ENCODE assay signal across 14 mouse cellular contexts in genomic region chr10:88513574-88514135, GRCm38 (mm10). TPM values are rescaled to one million over a fixed set of nuclear protein-coding genes. Genes with fewer than 3 reads are reported as not detected.
DNase-seq lines count a peak whose midpoint lies in the region; ATAC-seq and TF ChIP-seq lines count a peak whose summit lies in the region.
"Had no signal": no experiment of that assay in that cellular context is flagged by ENCODE, and none has a peak within 500 bp of the region (broad histone marks: within the 10 kb centered on the region; RNA-seq: fewer than 3 reads in every experiment).

No protein-coding gene starts in this region.

- ATAC-seq in liver, postnatal 0 days: no peak
- peak; percentile 24 for ATAC-seq in common myeloid progenitor, adult 5-6 weeks (replicated peaks; ENCODE audit: low read depth, poor library complexity, severe bottlenecking)
- peak; percentile 33 for ATAC-seq in megakaryocyte progenitor cell, adult 5-6 weeks (replicated peaks; ENCODE audit: poor library complexity)
- ATAC-seq: forebrain, embryonic 13.5 days had no signal

- no peak for TF ChIP-seq POLR2A in liver, adult 2 months (IDR thresholded peaks at IDR 0.05; ENCODE audit: extremely low read depth, insufficient read depth, low read length)

- no peak overlapping the region for H3K4me2 ChIP-seq in liver, postnatal 0 days (ENCODE audit: low read depth, low read length)
- H3K4me2 ChIP-seq: embryonic facial prominence, embryonic 12.5 days; forebrain, embryonic 13.5 days had no signal

- 81% methylated on average over 8 of the region's 8 CpGs for WGBS in liver, adult 2 months
- WGBS in liver, postnatal 0 days (ENCODE audit: insufficient replicate concordance): 58% methylated on average over 8 of the region's 8 CpGs

- H3K4me1 ChIP-seq in liver, adult 2 months (ENCODE audit: control insufficient read depth, insufficient read depth, low read length): peaks cover 9% of the 10 kb centered on the region
- peaks cover 5% of the 10 kb centered on the region; the same call in 1 of the 2 replicates for H3K4me1 ChIP-seq in liver, postnatal 0 days (ENCODE audit: insufficient read depth)
- H3K4me1 ChIP-seq: embryonic facial prominence, embryonic 12.5 days; forebrain, embryonic 13.5 days had no signal

- DNase-seq in adrenal gland, postnatal 36 days: peak; percentile 17 to 42
- no peak for DNase-seq in adrenal gland, postnatal 4 days (ENCODE audit: low spot score in 2 of 2)
- no peak for DNase-seq in liver, adult 2 months (ENCODE audit: extremely low read depth, low read depth, low spot score)
- no peak for DNase-seq in liver, postnatal 0 days
- DNase-seq in spleen, postnatal 4 days (ENCODE audit: low spot score in 2 of 2): no peak
- DNase-seq in layer of hippocampus, adult 18-20 months (ENCODE audit: low spot score in 2 of 2): no peak
- DNase-seq: cerebellum, adult 11 months had no signal

- peak overlapping the region; percentile 87; the same call in 1 of the 2 replicates for H3K27ac ChIP-seq in liver, adult 2 months (replicated peaks; ENCODE audit: insufficient read depth, low read depth, low read length)
- no peak overlapping the region for H3K27ac ChIP-seq in liver, postnatal 0 days (ENCODE audit: low read depth)
- H3K27ac ChIP-seq: embryonic facial prominence, embryonic 12.5 days; forebrain, embryonic 13.5 days; hindbrain, embryonic 10.5 days had no signal

- TF ChIP-seq CTCF in liver, adult 2 months (IDR thresholded peaks at IDR 0.05; ENCODE audit: low read depth, low read length): no peak
- TF ChIP-seq CTCF in liver, postnatal 0 days (IDR thresholded peaks at IDR 0.05; ENCODE audit: low read depth): no peak

- TF ChIP-seq EP300 in liver, postnatal 0 days (IDR thresholded peaks at IDR 0.05; ENCODE audit: low read depth): no peak

- no peaks in the 10 kb centered on the region for H3K36me3 ChIP-seq in liver, adult 2 months (ENCODE audit: control insufficient read depth, insufficient read depth, low read length)
- no peaks in the 10 kb centered on the region for H3K36me3 ChIP-seq in liver, postnatal 0 days (replicated peaks; ENCODE audit: insufficient read depth, low read length)
- H3K36me3 ChIP-seq: embryonic facial prominence, embryonic 12.5 days; hindbrain, embryonic 10.5 days had no signal

- no peaks in the 10 kb centered on the region for H3K9me3 ChIP-seq in liver, postnatal 0 days (ENCODE audit: low read length)
- H3K9me3 ChIP-seq: embryonic facial prominence, embryonic 12.5 days; forebrain, embryonic 13.5 days; hindbrain, embryonic 10.5 days had no signal

- no peaks in the 10 kb centered on the region for H3K79me2 ChIP-seq in liver, adult 2 months (ENCODE audit: control insufficient read depth, insufficient read depth, low read length)

- H3K27me3 ChIP-seq in liver, adult 2 months (ENCODE audit: control insufficient read depth, insufficient read depth, low read length): no peaks in the 10 kb centered on the region
- H3K27me3 ChIP-seq in liver, postnatal 0 days (ENCODE audit: insufficient read depth, low read length): no peaks in the 10 kb centered on the region
- H3K27me3 ChIP-seq: embryonic facial prominence, embryonic 12.5 days; forebrain, embryonic 13.5 days had no signal

- no peak overlapping the region for H3K4me3 ChIP-seq in liver, adult 2 months (ENCODE audit: insufficient read depth, low read depth, low read length)
- H3K4me3 ChIP-seq in liver, postnatal 0 days (ENCODE audit: low read depth, low read length): no peak overlapping the region
- H3K4me3 ChIP-seq: embryonic facial prominence, embryonic 12.5 days; forebrain, embryonic 13.5 days; hindbrain, embryonic 10.5 days had no signal

- no peak overlapping the region for H3K9ac ChIP-seq in liver, adult 2 months (ENCODE audit: low read depth, low read length)
- no peak overlapping the region for H3K9ac ChIP-seq in liver, postnatal 0 days (replicated peaks)
- H3K9ac ChIP-seq: embryonic facial prominence, embryonic 12.5 days; forebrain, embryonic 13.5 days had no signal

RNA-seq across cellular contexts. Expression of gene Chpt1, which starts 9.8 kb away (rescaled TPM):
- total RNA-seq in adrenal gland, postnatal 36 days (2021): 100 to 1,000 TPM; 342 to 431 TPM
- total RNA-seq in adrenal gland, postnatal 4 days (2021): 10 to 100 TPM; 69.5 to 74.7 TPM
- 118 and 137 TPM in 2 replicates for total RNA-seq in liver, adult 2 months (2014; rRNA removed)
- polyA plus RNA-seq in liver, adult 2 months (2012; rRNA removed): 59.0 and 120 TPM in 2 replicates
- 12.7 and 14.9 TPM in 2 replicates for polyA plus RNA-seq in liver, postnatal 0 days (2015; fragmentation: Nextera tagmentation; extraction: Ambion mirVana)
- total RNA-seq in common myeloid progenitor, adult 5-6 weeks (2017): 10.1 and 12.1 TPM in 2 replicates
- 26.2 and 32.4 TPM in 2 replicates for total RNA-seq in megakaryocyte progenitor cell, adult 5-6 weeks (2015)
- total RNA-seq in megakaryocyte progenitor cell, adult 5-6 weeks (2017): 22.4 and 22.9 TPM in 2 replicates
- total RNA-seq in layer of hippocampus, adult 18-20 months (2021): 10 to 100 TPM; 39.3 to 39.5 TPM

RNA-seq across cellular contexts. Expression of gene Sycp3, which starts 54.3 kb away (rescaled TPM):
- 1 to 10 TPM; 1.1 to 3.9 TPM for total RNA-seq in adrenal gland, postnatal 36 days (2021)
- total RNA-seq in adrenal gland, postnatal 4 days (2021): under 1 TPM; 0.54 to 0.62 TPM
- total RNA-seq in liver, adult 2 months (2014; rRNA removed): not detected in 2 replicates
- polyA plus RNA-seq in liver, adult 2 months (2012; rRNA removed): not detected in 2 replicates
- polyA plus RNA-seq in liver, postnatal 0 days (2015; fragmentation: Nextera tagmentation; extraction: Ambion mirVana): 0.13 TPM in 1 of 2 replicates, not detected in the other
- not detected in 2 replicates for total RNA-seq in common myeloid progenitor, adult 5-6 weeks (2017)
- not detected in 2 replicates for total RNA-seq in megakaryocyte progenitor cell, adult 5-6 weeks (2015)
- total RNA-seq in megakaryocyte progenitor cell, adult 5-6 weeks (2017): not detected in 2 replicates
- total RNA-seq in layer of hippocampus, adult 18-20 months (2021): under 1 TPM in 1 of 2 experiments, not detected in 1; 0.37 TPM
- polyA plus RNA-seq: C2C12; forebrain, embryonic 13.5 days; hindbrain, embryonic 10.5 days; lung, embryonic 16.5 days had no signal

Comparison
In these comparisons a context has a peak if more than half of its experiments do, and no peak if none do; other contexts are left out.
1. DNase-seq: peak in adrenal gland, postnatal 36 days (2 of 2); none in adrenal gland, postnatal 4 days (0 of 2), liver, adult 2 months (single experiment), liver, postnatal 0 days (single experiment), spleen, postnatal 4 days (0 of 2) and layer of hippocampus, adult 18-20 months (0 of 2).